Mouse (Mus musculus): ENCODE measurements around the gene Rab23.

Gene Rab23

GRCm38 (mm10) chr1:33768091-33768787, 48.6 kb downstream of the Rab23 start:
- DNase-seq = no peak

- DNase-seq = no peak
These were observed 49.1 kb downstream of the Rab23 start for GRCm38 (mm10) chr1:33768827-33769226.

GRCm38 (mm10) chr1:33771621-33772020, 51.9 kb downstream of the Rab23 start:
- DNase-seq = no peak

- DNase-seq = no peak
These were observed 52.4 kb downstream of the Rab23 start for GRCm38 (mm10) chr1:33772106-33772505.

- DNase-seq = no peak
These were observed 56.5 kb downstream of the Rab23 start for GRCm38 (mm10) chr1:33776175-33776611.

GRCm38 (mm10) chr1:33784561-33784960, 64.9 kb downstream of the Rab23 start:
- no peak for DNase-seq

- DNase-seq = no peak
These were observed 68.4 kb downstream of the Rab23 start for GRCm38 (mm10) chr1:33788072-33788471.

GRCm38 (mm10) chr1:33788493-33788892, 68.8 kb downstream of the Rab23 start:
- DNase-seq = no peak

Measured in cerebellum, adult 8-10 months (tissue).